8 mouse cellular contexts compared by ENCODE assay signal in the genomic region with DNA sequence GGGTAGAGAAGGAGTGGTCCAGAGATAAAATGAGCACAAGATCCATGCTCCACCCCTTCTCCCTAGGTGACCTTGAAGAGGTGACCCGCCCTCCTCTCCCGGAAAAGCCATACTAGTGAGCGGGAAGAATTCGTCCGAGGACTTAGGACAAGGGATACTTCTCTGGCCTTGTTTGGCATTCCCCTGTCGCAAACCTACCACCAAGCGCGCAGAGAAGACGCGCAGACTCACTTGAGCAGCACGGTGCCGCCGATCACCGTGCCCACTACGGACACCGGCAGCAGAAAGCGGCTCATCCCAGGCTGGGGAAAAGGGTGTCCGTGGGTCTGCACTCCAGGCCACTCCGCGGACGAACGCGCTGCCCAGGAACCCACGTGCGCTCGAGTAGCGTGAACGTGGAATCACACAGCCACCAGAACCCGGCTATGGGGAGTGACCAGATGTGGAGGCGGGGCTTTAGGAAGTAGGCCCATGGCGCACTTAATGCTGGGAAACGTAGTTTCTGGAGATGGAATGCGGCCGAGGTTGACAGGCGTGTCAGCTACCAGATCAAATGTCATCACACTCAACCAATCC. TPM values are rescaled to one million over a fixed set of nuclear protein-coding genes. Genes with fewer than 3 reads are reported as not detected.
DNase-seq lines count a peak whose midpoint lies in the region; ATAC-seq and TF ChIP-seq lines count a peak whose summit lies in the region.

A gene (minus strand): TSS at position 434 of the 576 bp plus-strand sequence.

- peaks cover 31% of the 10 kb centered on the region for H3K36me3 ChIP-seq in C2C12 (ENCODE audit: control insufficient read depth, insufficient read depth)
- peaks cover 28% of the 10 kb centered on the region for H3K36me3 ChIP-seq in erythroblast, embryonic 14.5 days (ENCODE audit: control insufficient read depth)
- H3K36me3 ChIP-seq in heart, embryonic 11.5 days (ENCODE audit: control insufficient read depth, insufficient read depth, low read length): peaks cover 23% of the 10 kb centered on the region
- peaks cover 37% of the 10 kb centered on the region for H3K36me3 ChIP-seq in kidney, embryonic 16.5 days (ENCODE audit: insufficient read depth, low read length)
- peaks cover 11% of the 10 kb centered on the region for H3K36me3 ChIP-seq in liver, adult 2 months (ENCODE audit: control insufficient read depth, insufficient read depth, low read length)
- peaks cover 9% of the 10 kb centered on the region for H3K36me3 ChIP-seq in myocyte (ENCODE audit: control insufficient read depth, insufficient read depth)
- H3K36me3 ChIP-seq in splenic B cell, adult 2 months (ENCODE audit: control insufficient read depth, insufficient read depth, low read length, poor library complexity, severe bottlenecking): no peaks in the 10 kb centered on the region; the same call in 1 of the 2 replicates

- 0% methylated on average over 35 of the region's 35 CpGs for WGBS in heart, embryonic 11.5 days (ENCODE audit: insufficient replicate concordance)
- WGBS in kidney, embryonic 16.5 days: under 1% methylated on average over 35 of the region's 35 CpGs
- under 1% methylated on average over 35 of the region's 35 CpGs for WGBS in liver, adult 2 months

- peak within 1 kb of the TSS; percentile 65 for H3K4me2 ChIP-seq in heart, embryonic 11.5 days
- H3K4me2 ChIP-seq in kidney, embryonic 16.5 days (replicated peaks; ENCODE audit: low read depth, low read length): peak within 1 kb of the TSS; percentile 57
- H3K4me2 ChIP-seq in myocyte (ENCODE audit: low read depth): peak within 1 kb of the TSS; percentile 78

- peaks cover 14% of the 10 kb centered on the region for H3K79me3 ChIP-seq in C2C12 (ENCODE audit: low read depth)

- H3K9ac ChIP-seq in heart, embryonic 11.5 days (ENCODE audit: low read depth, low read length): peak within 1 kb of the TSS; percentile 89
- peak within 1 kb of the TSS; percentile 78 for H3K9ac ChIP-seq in kidney, embryonic 16.5 days (replicated peaks; ENCODE audit: low read length)
- H3K9ac ChIP-seq in liver, adult 2 months (ENCODE audit: low read depth, low read length): peak within 1 kb of the TSS; percentile 90

- H3K27ac ChIP-seq in heart, embryonic 11.5 days (ENCODE audit: low read depth, low read length): peak within 1 kb of the TSS; percentile 91
- H3K27ac ChIP-seq in kidney, embryonic 16.5 days (ENCODE audit: low read length): peak within 1 kb of the TSS; percentile 86
- peak within 1 kb of the TSS; percentile 76 for H3K27ac ChIP-seq in liver, adult 2 months (replicated peaks; ENCODE audit: insufficient read depth, low read depth, low read length)

- H3K79me2 ChIP-seq in C2C12 (ENCODE audit: control insufficient read depth, insufficient read depth) (peaks cover 24% of the 10 kb centered on the region), myocyte (ENCODE audit: control insufficient read depth, insufficient read depth) (peaks cover 13% of the 10 kb centered on the region)
- no peaks in the 10 kb centered on the region; the same call in 1 of the 2 replicates for H3K79me2 ChIP-seq in liver, adult 2 months (ENCODE audit: control insufficient read depth, insufficient read depth, low read length)

- H3K4me3 ChIP-seq in C2C12 (ENCODE audit: insufficient read depth, poor library complexity, severe bottlenecking): peak within 1 kb of the TSS; percentile 60
- H3K4me3 ChIP-seq in erythroblast, embryonic 14.5 days (replicated peaks): peak within 1 kb of the TSS; percentile 72
- H3K4me3 ChIP-seq in heart, embryonic 11.5 days (ENCODE audit: low read depth, low read length): peak within 1 kb of the TSS; percentile 85
- H3K4me3 ChIP-seq in kidney, embryonic 16.5 days (ENCODE audit: low read length): peak within 1 kb of the TSS; percentile 81
- H3K4me3 ChIP-seq in liver, adult 2 months (ENCODE audit: insufficient read depth, low read depth, low read length): peak within 1 kb of the TSS; percentile 90
- peak within 1 kb of the TSS; percentile 69 for H3K4me3 ChIP-seq in myocyte

- ATAC-seq in heart, embryonic 11.5 days (replicated peaks; ENCODE audit: insufficient number of reproducible peaks, low FRiP score, low TSS enrichment): peak; percentile 95
- ATAC-seq in kidney, embryonic 16.5 days (ENCODE audit: low FRiP score, low TSS enrichment): peak; percentile 97

- no peak for TF ChIP-seq CTCF in C2C12 (IDR thresholded peaks at IDR 0.05; ENCODE audit: control insufficient read depth, insufficient read depth, insufficient read length)
- TF ChIP-seq CTCF in brain, embryonic 14.5 days (IDR thresholded peaks at IDR 0.05; ENCODE audit: borderline replicate concordance, extremely low read depth, insufficient read depth, insufficient read length): no peak
- no peak for TF ChIP-seq CTCF in liver, adult 2 months (IDR thresholded peaks at IDR 0.05; ENCODE audit: low read depth, low read length)

- H3K4me1 ChIP-seq in erythroblast, embryonic 14.5 days (ENCODE audit: control insufficient read depth): peaks cover 17% of the 10 kb centered on the region
- H3K4me1 ChIP-seq in heart, embryonic 11.5 days (ENCODE audit: control insufficient read depth, insufficient read depth, low read length): no peaks in the 10 kb centered on the region
- H3K4me1 ChIP-seq in kidney, embryonic 16.5 days (ENCODE audit: insufficient read depth, low read length): peaks cover 6% of the 10 kb centered on the region
- H3K4me1 ChIP-seq in liver, adult 2 months (ENCODE audit: control insufficient read depth, insufficient read depth, low read length): peaks cover 2% of the 10 kb centered on the region; the same call in 1 of the 2 replicates

- TF ChIP-seq POLR2A in brain, embryonic 14.5 days (IDR thresholded peaks at IDR 0.05; ENCODE audit: borderline replicate concordance, extremely low read depth, insufficient read depth, insufficient read length, poor library complexity, severe bottlenecking): 0 out of 2 replicates have a peak, but pooled peaks have one; percentile 9
- 0 out of 2 replicates have a peak, but pooled peaks have one; percentile 14 for TF ChIP-seq POLR2A in liver, adult 2 months (IDR thresholded peaks at IDR 0.05; ENCODE audit: extremely low read depth, insufficient read depth, low read length)
- TF ChIP-seq POLR2A in myocyte (IDR thresholded peaks at IDR 0.05; ENCODE audit: insufficient read length, low read depth): peak; percentile 76

- H3K27me3 ChIP-seq in C2C12 (ENCODE audit: control insufficient read depth, insufficient read depth, insufficient read length): peaks cover 5% of the 10 kb centered on the region
- no peaks in the 10 kb centered on the region for H3K27me3 ChIP-seq in erythroblast, embryonic 14.5 days (ENCODE audit: control insufficient read depth)
- H3K27me3 ChIP-seq in heart, embryonic 11.5 days (ENCODE audit: control insufficient read depth, insufficient read depth, low read length): no peaks in the 10 kb centered on the region
- H3K27me3 ChIP-seq in kidney, embryonic 16.5 days (ENCODE audit: insufficient read depth, low read length): no peaks in the 10 kb centered on the region
- H3K27me3 ChIP-seq in liver, adult 2 months (ENCODE audit: control insufficient read depth, insufficient read depth, low read length): no peaks in the 10 kb centered on the region
- no peaks in the 10 kb centered on the region for H3K27me3 ChIP-seq in myocyte (ENCODE audit: control insufficient read depth, insufficient read depth, insufficient read length)
- no peaks in the 10 kb centered on the region; the same call in 1 of the 2 replicates for H3K27me3 ChIP-seq in splenic B cell, adult 2 months (ENCODE audit: control insufficient read depth, insufficient read depth, low read length, poor library complexity, severe bottlenecking)

- no peaks in the 10 kb centered on the region for H3K9me3 ChIP-seq in erythroblast, embryonic 14.5 days (ENCODE audit: control insufficient read depth, low read length)
- no peaks in the 10 kb centered on the region for H3K9me3 ChIP-seq in heart, embryonic 11.5 days (replicated peaks; ENCODE audit: control insufficient read depth, low read length)
- no peaks in the 10 kb centered on the region; the same call in 1 of the 2 replicates for H3K9me3 ChIP-seq in kidney, embryonic 16.5 days (ENCODE audit: low read length)

- H3ac ChIP-seq in C2C12 (ENCODE audit: control insufficient read depth, insufficient read length, low read depth) (peak within 1 kb of the TSS; percentile 82), myocyte (ENCODE audit: control insufficient read depth, insufficient read length) (peak within 1 kb of the TSS; percentile 84)

- peak; percentile 95 for DNase-seq in brain, embryonic 14.5 days (ENCODE audit: low read depth)
- DNase-seq in liver, adult 2 months (ENCODE audit: extremely low read depth, low read depth, low spot score): peak; percentile 95
- DNase-seq in splenic B cell, adult 2 months (ENCODE audit: low read depth, low spot score): peak; percentile 81

TF ChIP-seq in C2C12, 6 proteins besides CTCF, POLR2A, EP300 and RAD21:
- no peak for TF ChIP-seq CEBPB (IDR thresholded peaks at IDR 0.05; ENCODE audit: low read depth)
- peak; percentile 72 for TF ChIP-seq MAX (IDR thresholded peaks at IDR 0.05)

TF ChIP-seq in myocyte, 11 proteins besides CTCF, POLR2A, EP300 and RAD21:
- TF ChIP-seq SRF (IDR thresholded peaks at IDR 0.05; ENCODE audit: control insufficient read depth, insufficient read length, low read depth) (peak; percentile 91), MAX (IDR thresholded peaks at IDR 0.05; ENCODE audit: low read depth) (peak; percentile 11), POLR2AphosphoS2 (IDR thresholded peaks at IDR 0.05; ENCODE audit: insufficient read length, low read depth) (peak; percentile 83), CEBPB (IDR thresholded peaks at IDR 0.05; ENCODE audit: insufficient read depth, poor library complexity, severe bottlenecking) (no peak), E2F4 (IDR thresholded peaks at IDR 0.05; ENCODE audit: insufficient read depth) (no peak), TCF3 (IDR thresholded peaks at IDR 0.05; ENCODE audit: insufficient read length, low read depth) (no peak), MYOD1 (IDR thresholded peaks at IDR 0.05; ENCODE audit: control insufficient read depth in 1 of 3, insufficient read length in 2 of 3, low read depth in 2 of 3) (peak in 1 of 3 experiments; percentile 5)

RNA-seq across cellular contexts. Expression of the gene that starts here (rescaled TPM):
- polyA plus RNA-seq in C2C12 (2012; fragmentation: generic; extraction: Trizol): 40.7 TPM
- 37.8 and 40.5 TPM in 2 replicates for polyA plus RNA-seq in brain, embryonic 14.5 days (2012; rRNA removed)
- 0.02 TPM in 1 of 2 replicates, not detected in the other for polyA plus RNA-seq in erythroblast, embryonic 14.5 days (2012)
- 28.0 and 31.0 TPM in 2 replicates for polyA plus RNA-seq in heart, embryonic 11.5 days (2014; fragmentation: Nextera tagmentation; extraction: Ambion mirVana)
- polyA plus RNA-seq in kidney, embryonic 16.5 days (2015; fragmentation: Nextera tagmentation; extraction: Ambion mirVana): 34.4 and 34.5 TPM in 2 replicates
- total RNA-seq in liver, adult 2 months (2014; rRNA removed): 5.5 and 6.5 TPM in 2 replicates
- polyA plus RNA-seq in liver, adult 2 months (2012; rRNA removed): 6.5 and 6.8 TPM in 2 replicates
- polyA plus RNA-seq in myocyte (2012; fragmentation: generic; extraction: Trizol): 16.4 TPM

Comparison
In these comparisons a context has a peak if more than half of its experiments do, and no peak if none do; other contexts are left out.
1. Peak in every context shown above with its lines: DNase-seq, ATAC-seq, H3K4me3 ChIP-seq and H3K27ac ChIP-seq.
2. POLR2A ChIP-seq: peak in every context shown above with its lines; median percentile 76 in myocyte; 14 in liver, adult 2 months; 9 in brain, embryonic 14.5 days.